Mouse (Mus musculus): ENCODE data around the gene Icam2. TPM values are rescaled to one million over a fixed set of nuclear protein-coding genes. Genes with fewer than 3 reads are reported as not detected.

Gene Icam2
- total RNA-seq (2014; rRNA removed; ENCODE audit: low replicate concordance) (66.6 and 76.3 TPM in 2 replicates), polyA plus RNA-seq (2015; fragmentation: Nextera tagmentation; extraction: Ambion mirVana) (72.9 and 74.9 TPM in 2 replicates)

DNA sequence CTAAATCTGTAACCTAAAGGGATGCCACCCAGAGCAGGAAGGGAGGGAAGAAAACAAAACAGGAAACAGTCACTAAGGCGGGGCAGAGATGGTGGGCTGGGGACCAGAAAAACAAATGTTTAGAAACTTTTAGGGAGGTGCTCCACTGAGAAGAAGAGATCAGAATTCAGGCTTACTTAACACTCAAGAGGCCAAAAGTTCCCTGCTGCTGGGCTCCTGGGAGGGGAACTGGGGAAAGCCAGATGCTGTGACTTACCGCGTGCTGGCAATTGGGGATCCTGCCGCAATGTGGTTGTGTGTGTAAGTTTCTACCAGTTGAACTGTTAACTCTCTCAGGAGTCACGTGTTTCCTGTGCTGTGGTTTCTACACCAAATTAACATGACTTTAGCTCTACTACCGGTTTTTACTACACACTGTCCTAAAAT, at the start of gene Icam2:
Gene Icam2, minus strand, starts transcription at position 285 of the 426 bp plus-strand sequence.
- Histone ChIP-seq H3K9ac (replicated peaks; ENCODE audit: low read depth, low read length) (no peak within 1 kb of the TSS), H3K4me3 (ENCODE audit: low read depth, low read length) (peak within 1 kb of the TSS; percentile 17; the same call in 1 of the 2 replicates), H3K4me1 (ENCODE audit: control insufficient read depth, insufficient read depth) (peaks cover 9% of the 10 kb centered on the region), H3K36me3 (replicated peaks; ENCODE audit: control insufficient read depth, insufficient read depth, low read length) (no peaks in the 10 kb centered on the region), H3K27me3 (ENCODE audit: control insufficient read depth, insufficient read depth, low read length) (no peaks in the 10 kb centered on the region), H3K27ac (ENCODE audit: low read depth) (peak within 1 kb of the TSS; percentile 75), H3K9me3 (replicated peaks; ENCODE audit: control insufficient read depth, low read length) (no peaks in the 10 kb centered on the region), H3K4me2 (ENCODE audit: low read depth, low read length) (peak within 1 kb of the TSS; percentile 15; the same call in 1 of the 2 replicates)
- TF ChIP-seq EP300 (IDR thresholded peaks at IDR 0.05; ENCODE audit: low read depth): no peak
- TF ChIP-seq CTCF (IDR thresholded peaks at IDR 0.05; ENCODE audit: low read depth): no peak
- WGBS: 51% methylated on average over 6 of the region's 6 CpGs
- ATAC-seq (ENCODE audit: insufficient read depth, low read depth): no peak
- DNase-seq (ENCODE audit: low spot score): no peak

DNA sequence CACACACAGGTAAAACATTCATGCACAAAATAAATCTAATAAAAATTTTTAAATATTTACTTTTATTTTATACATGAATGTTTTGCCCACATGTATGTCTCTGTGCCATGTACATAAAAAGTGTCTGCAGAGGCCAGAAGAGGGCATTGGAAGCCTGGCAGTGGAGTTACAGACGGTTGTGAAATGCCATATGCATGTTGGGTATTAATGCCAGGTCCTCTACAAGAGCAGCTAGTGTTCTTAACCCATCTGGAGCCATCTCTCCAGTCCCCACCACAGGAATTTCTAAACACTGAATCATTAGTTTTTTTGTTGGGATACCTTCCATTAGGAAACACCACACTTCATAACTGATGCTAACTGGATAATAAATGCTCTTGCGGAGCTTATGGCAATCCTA, 49.7 kb upstream of the Icam2 start:
- H3K4me2 ChIP-seq (ENCODE audit: low read depth, low read length): no peak overlapping the region
- no peak for ATAC-seq (ENCODE audit: insufficient read depth, low read depth)
- DNase-seq (ENCODE audit: low spot score): no peak
- 90% methylated on average over 2 of the region's 2 CpGs for WGBS
- no peaks in the 10 kb centered on the region for H3K9me3 ChIP-seq (replicated peaks; ENCODE audit: control insufficient read depth, low read length)
- H3K4me3 ChIP-seq (ENCODE audit: low read depth, low read length): no peak overlapping the region
- no peak for TF ChIP-seq EP300 (IDR thresholded peaks at IDR 0.05; ENCODE audit: low read depth)
- TF ChIP-seq CTCF (IDR thresholded peaks at IDR 0.05; ENCODE audit: low read depth): no peak
- peaks cover 10% of the 10 kb centered on the region for H3K36me3 ChIP-seq (replicated peaks; ENCODE audit: control insufficient read depth, insufficient read depth, low read length)
- H3K27ac ChIP-seq (ENCODE audit: low read depth): no peak overlapping the region
- no peak overlapping the region for H3K9ac ChIP-seq (replicated peaks; ENCODE audit: low read depth, low read length)
- no peaks in the 10 kb centered on the region for H3K27me3 ChIP-seq (ENCODE audit: control insufficient read depth, insufficient read depth, low read length)
- no peaks in the 10 kb centered on the region for H3K4me1 ChIP-seq (ENCODE audit: control insufficient read depth, insufficient read depth)

DNA sequence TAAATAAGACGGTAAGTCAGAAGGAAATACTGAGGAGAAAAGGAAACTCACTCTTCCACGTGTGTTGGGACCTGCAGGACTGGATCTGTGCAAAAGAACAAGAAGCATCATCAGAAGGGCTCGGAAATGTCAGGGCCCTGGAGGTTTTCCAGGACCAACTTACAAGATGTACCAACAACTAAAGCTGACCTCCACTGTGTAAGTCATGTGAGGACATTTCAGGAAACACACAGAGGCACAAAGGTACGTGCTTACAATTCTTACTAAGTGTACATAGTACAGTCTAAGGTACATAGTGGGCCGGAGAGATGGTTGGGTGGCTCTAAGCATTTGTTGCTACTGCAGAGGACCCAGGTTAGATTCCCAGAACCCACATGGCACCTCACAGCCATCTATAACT, 49.2 kb upstream of the Icam2 start:
- no peak for ATAC-seq (ENCODE audit: insufficient read depth, low read depth)
- Histone ChIP-seq H3K4me2 (ENCODE audit: low read depth, low read length) (no peak overlapping the region), H3K9ac (replicated peaks; ENCODE audit: low read depth, low read length) (no peak overlapping the region), H3K27ac (ENCODE audit: low read depth) (no peak overlapping the region), H3K36me3 (replicated peaks; ENCODE audit: control insufficient read depth, insufficient read depth, low read length) (peaks cover 10% of the 10 kb centered on the region), H3K27me3 (ENCODE audit: control insufficient read depth, insufficient read depth, low read length) (no peaks in the 10 kb centered on the region), H3K4me3 (ENCODE audit: low read depth, low read length) (no peak overlapping the region), H3K9me3 (replicated peaks; ENCODE audit: control insufficient read depth, low read length) (no peaks in the 10 kb centered on the region), H3K4me1 (ENCODE audit: control insufficient read depth, insufficient read depth) (no peaks in the 10 kb centered on the region)
- WGBS: 83% methylated on average over 5 of the region's 5 CpGs
- TF ChIP-seq CTCF (IDR thresholded peaks at IDR 0.05; ENCODE audit: low read depth) (no peak), EP300 (IDR thresholded peaks at IDR 0.05; ENCODE audit: low read depth) (no peak)
- no peak for DNase-seq (ENCODE audit: low spot score)

DNA sequence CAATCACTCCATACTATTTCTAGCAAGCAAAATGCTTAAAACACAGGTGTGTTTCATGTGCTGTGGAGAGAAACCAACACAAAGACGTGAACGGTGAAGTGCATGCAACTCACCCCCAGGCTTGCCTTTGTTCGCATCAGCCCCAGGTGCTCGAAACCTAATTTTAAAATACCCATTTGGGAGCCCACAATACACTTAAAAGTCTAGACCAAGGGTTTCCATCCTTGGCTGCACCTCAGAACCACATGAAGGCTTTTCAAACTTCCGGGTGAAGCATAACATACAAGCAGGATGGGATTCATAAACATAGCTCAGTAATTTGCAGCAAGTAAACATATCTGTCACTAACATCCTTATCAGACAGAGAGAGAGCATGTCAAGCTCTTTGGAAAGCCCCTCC, 42.5 kb upstream of the Icam2 start:
- Histone ChIP-seq H3K27ac (ENCODE audit: low read depth) (no peak overlapping the region), H3K4me2 (ENCODE audit: low read depth, low read length) (no peak overlapping the region), H3K9ac (replicated peaks; ENCODE audit: low read depth, low read length) (no peak overlapping the region), H3K4me3 (ENCODE audit: low read depth, low read length) (no peak overlapping the region), H3K4me1 (ENCODE audit: control insufficient read depth, insufficient read depth) (no peaks in the 10 kb centered on the region), H3K9me3 (replicated peaks; ENCODE audit: control insufficient read depth, low read length) (no peaks in the 10 kb centered on the region), H3K36me3 (replicated peaks; ENCODE audit: control insufficient read depth, insufficient read depth, low read length) (peaks cover 16% of the 10 kb centered on the region), H3K27me3 (ENCODE audit: control insufficient read depth, insufficient read depth, low read length) (no peaks in the 10 kb centered on the region)
- DNase-seq (ENCODE audit: low spot score) (no peak), ATAC-seq (ENCODE audit: insufficient read depth, low read depth) (no peak)
- TF ChIP-seq CTCF (IDR thresholded peaks at IDR 0.05; ENCODE audit: low read depth): no peak
- no peak for TF ChIP-seq EP300 (IDR thresholded peaks at IDR 0.05; ENCODE audit: low read depth)
- WGBS: 89% methylated on average over 5 of the region's 5 CpGs

DNA sequence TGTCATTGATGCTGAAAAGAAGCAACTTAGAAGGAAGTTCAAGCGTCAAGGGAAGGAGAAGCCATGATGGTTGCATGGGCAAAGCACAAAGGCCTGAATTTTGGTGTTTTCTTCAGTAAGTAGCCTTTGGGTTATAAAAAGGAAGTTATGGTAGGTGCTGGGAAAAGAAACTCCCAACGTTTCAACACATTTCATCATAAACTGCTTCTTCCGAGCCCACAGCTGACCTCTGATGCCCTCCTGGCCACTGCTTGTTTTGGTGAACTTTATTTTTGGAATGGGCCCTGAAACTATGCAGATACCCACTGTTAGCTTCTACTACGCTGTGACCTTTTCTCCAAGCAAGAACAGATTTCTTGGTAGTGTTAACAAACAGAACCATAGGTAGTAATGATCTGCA, 41.8 kb upstream of the Icam2 start:
- peaks cover 20% of the 10 kb centered on the region for H3K36me3 ChIP-seq (replicated peaks; ENCODE audit: control insufficient read depth, insufficient read depth, low read length)
- no peaks in the 10 kb centered on the region for H3K4me1 ChIP-seq (ENCODE audit: control insufficient read depth, insufficient read depth)
- ATAC-seq (ENCODE audit: insufficient read depth, low read depth) (no peak), DNase-seq (ENCODE audit: low spot score) (no peak)
- no peak overlapping the region for H3K4me2 ChIP-seq (ENCODE audit: low read depth, low read length)
- no peaks in the 10 kb centered on the region for H3K27me3 ChIP-seq (ENCODE audit: control insufficient read depth, insufficient read depth, low read length)
- H3K9me3 ChIP-seq (replicated peaks; ENCODE audit: control insufficient read depth, low read length): no peaks in the 10 kb centered on the region
- TF ChIP-seq EP300 (IDR thresholded peaks at IDR 0.05; ENCODE audit: low read depth) (no peak), CTCF (IDR thresholded peaks at IDR 0.05; ENCODE audit: low read depth) (no peak)
- WGBS: 64% methylated on average over 4 of the region's 4 CpGs
- H3K4me3 ChIP-seq (ENCODE audit: low read depth, low read length): no peak overlapping the region
- no peak overlapping the region for H3K27ac ChIP-seq (ENCODE audit: low read depth)
- no peak overlapping the region for H3K9ac ChIP-seq (replicated peaks; ENCODE audit: low read depth, low read length)

DNA sequence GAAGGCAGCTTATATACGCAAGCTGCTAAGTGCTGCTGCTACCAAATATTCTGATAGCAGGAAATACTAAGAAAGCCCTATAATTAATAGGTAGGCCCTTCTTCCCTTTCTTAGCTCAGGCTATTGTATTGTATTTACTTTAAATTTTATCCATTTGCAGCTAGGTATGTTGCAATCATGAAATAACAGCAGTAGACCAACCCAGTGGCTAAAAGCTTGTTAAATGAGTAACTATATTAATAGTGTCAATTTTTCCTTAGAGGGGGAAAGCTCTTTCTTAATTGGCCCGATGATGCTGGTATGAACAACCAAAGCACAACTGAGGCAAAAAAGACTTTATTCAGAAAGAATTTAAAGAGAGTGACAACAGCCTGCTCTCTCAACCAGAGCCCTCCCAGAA, 40.7 kb upstream of the Icam2 start:
- TF ChIP-seq CTCF (IDR thresholded peaks at IDR 0.05; ENCODE audit: low read depth) (no peak), EP300 (IDR thresholded peaks at IDR 0.05; ENCODE audit: low read depth) (no peak)
- no peak for ATAC-seq (ENCODE audit: insufficient read depth, low read depth)
- Histone ChIP-seq H3K27me3 (ENCODE audit: control insufficient read depth, insufficient read depth, low read length) (no peaks in the 10 kb centered on the region), H3K9ac (replicated peaks; ENCODE audit: low read depth, low read length) (no peak overlapping the region), H3K36me3 (replicated peaks; ENCODE audit: control insufficient read depth, insufficient read depth, low read length) (0 out of 2 replicates have a peak, but pooled peaks cover 11% of the 10 kb centered on the region), H3K9me3 (replicated peaks; ENCODE audit: control insufficient read depth, low read length) (no peaks in the 10 kb centered on the region), H3K27ac (ENCODE audit: low read depth) (no peak overlapping the region), H3K4me2 (ENCODE audit: low read depth, low read length) (no peak overlapping the region), H3K4me1 (ENCODE audit: control insufficient read depth, insufficient read depth) (no peaks in the 10 kb centered on the region), H3K4me3 (ENCODE audit: low read depth, low read length) (no peak overlapping the region)
- WGBS: 90% methylated on average over 2 of the region's 2 CpGs
- no peak for DNase-seq (ENCODE audit: low spot score)

All from heart, postnatal 0 days (tissue).